Mouse (Mus musculus): Measurements from ENCODE around the gene Trak1.

Gene Trak1

GRCm38 (mm10) chr9:121350601-121351000 lies 53.3 kb downstream of the Trak1 start:
- DNase-seq: no peak

- DNase-seq: no peak
Observed at GRCm38 (mm10) chr9:121351388-121352078, 54.2 kb downstream of the Trak1 start.

GRCm38 (mm10) chr9:121352131-121352606 lies 54.9 kb downstream of the Trak1 start:
- peak; percentile 66 for DNase-seq

GRCm38 (mm10) chr9:121352726-121353125 lies 55.4 kb downstream of the Trak1 start:
- DNase-seq: no peak

- peak; percentile 56 for DNase-seq
Observed at GRCm38 (mm10) chr9:121354792-121355390, 57.6 kb downstream of the Trak1 start.

GRCm38 (mm10) chr9:121355431-121356141 lies 58.3 kb downstream of the Trak1 start:
- peak; percentile 60 for DNase-seq

DNA sequence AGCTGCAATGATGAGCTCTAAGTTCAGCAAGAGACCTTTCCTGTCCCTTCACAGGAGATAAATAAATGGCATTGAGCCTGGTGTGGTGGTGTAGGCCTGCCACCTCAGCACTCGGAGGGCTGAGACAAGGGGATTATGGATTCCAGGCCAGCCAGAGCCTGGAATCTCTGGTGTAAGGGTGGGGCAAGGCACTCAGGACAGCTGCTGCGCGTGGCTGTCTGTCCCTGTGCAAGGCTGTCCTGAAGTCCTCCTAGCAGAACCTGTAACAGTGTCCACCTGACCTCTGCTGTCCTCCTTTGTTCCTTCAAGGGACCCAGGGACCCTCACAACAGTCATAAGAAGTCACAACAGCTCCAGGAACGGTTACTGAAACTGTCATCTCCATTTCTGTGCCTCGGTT lies 59.8 kb downstream of the Trak1 start:
- no peak for DNase-seq

GRCm38 (mm10) chr9:121357582-121358275 lies 60.4 kb downstream of the Trak1 start:
- DNase-seq: no peak

- DNase-seq: no peak
Observed at GRCm38 (mm10) chr9:121358418-121358817, 61.1 kb downstream of the Trak1 start.

DNA sequence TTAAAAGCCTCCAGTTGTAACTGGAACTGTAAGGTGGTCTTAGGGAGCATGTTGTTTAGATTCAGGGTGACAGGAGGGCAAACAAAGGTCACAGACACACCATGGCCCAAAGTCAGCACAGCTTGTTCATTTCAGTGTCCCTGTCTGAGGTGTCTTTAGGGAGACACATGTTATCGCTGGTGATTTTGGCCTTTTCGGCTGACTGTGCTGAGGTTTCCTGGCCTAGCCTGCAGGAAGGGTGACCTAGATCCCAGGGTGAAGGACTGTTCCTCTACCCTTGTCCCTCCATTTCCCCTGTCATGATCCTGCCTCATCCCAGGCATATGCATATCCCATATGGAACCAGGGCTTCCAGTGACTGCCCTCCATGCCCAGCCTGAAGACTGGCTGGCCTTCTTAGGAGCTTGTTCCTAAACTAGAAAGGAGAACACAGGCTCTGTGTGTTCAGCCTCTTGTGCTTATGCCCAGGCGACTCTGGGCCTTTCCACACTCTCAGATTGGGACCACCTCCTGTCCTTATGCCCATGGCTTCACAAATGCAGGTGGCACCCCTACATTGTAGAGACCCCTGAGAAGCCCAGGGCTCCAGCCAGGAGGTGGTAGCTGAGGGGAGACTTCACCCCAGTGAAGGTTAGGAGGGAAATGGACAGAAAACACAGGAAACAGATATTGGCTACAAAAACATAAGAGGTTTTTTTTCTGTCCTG lies 62.1 kb downstream of the Trak1 start:
- no peak for DNase-seq

DNA sequence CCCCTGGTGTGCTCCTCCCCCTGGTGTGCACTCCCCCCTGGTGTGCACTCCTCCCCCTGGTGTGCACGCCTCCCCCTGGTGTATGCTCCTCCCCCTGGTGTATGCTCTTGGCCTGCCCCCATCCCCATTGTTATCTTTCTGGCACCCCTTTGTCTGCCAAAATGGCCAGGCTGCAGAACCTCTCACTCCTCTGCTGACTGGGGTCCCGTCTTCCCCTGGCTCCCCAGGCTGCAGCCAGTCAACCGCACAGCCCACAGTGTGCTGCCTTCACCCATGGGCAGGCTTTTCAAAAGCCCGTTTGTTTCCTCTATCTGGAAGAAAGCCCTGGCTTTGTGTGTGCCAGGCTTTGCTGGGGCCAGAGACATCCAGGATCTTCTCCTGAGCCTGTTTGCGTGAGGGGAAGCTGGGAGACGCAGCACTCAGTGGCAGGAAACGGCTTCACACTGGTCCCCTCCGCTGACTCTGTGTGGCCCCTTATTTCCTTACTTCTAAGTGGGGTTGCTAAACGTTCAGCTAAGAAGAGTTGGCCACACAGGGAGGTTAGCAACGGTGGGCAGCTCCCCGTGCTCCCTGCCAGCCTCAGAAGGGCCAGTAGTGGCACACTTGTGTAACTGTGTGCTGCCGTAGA lies 63.1 kb downstream of the Trak1 start:
- no peak for DNase-seq

- no peak for DNase-seq
Observed at GRCm38 (mm10) chr9:121361010-121361409, 63.7 kb downstream of the Trak1 start.

GRCm38 (mm10) chr9:121363932-121364331 lies 66.6 kb downstream of the Trak1 start:
- DNase-seq: no peak

DNA sequence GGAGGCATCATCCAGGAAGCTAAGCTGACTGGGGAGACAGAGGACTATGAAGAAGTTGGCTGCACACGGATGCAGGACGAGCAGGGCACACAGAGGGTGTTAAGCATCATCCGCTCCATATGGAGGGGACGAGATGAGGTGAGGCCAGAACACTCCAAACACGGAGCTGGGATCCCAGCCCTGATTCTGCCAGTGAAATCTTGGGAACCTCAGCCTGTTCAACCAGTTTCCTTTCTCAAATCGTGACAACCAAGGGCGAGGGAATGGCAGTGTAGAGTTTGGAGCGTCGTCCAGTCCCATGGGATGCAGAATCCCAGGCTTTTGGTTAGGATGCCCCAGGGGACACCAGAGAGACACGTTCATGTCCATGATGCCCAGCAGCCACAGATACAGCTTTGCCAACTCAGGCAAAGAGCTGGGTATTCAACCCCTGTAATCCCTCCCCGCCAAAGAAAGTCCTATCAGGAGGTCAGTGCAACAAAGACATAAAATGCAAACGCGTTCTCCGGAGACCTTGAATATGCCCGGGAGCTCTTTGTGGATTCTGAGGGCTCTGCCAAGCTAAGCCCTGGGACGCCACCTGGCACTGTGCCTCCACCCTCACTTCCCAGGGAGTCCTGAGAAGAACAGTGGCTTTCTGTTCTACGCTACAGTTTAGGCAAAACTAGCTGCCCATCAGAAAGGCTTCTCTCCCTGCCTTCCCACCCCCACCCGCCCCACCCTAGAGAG lies 69.0 kb downstream of the Trak1 start:
- DNase-seq: no peak

GRCm38 (mm10) chr9:121366864-121367245 lies 69.6 kb downstream of the Trak1 start:
- DNase-seq: no peak

- DNase-seq: no peak
Observed at GRCm38 (mm10) chr9:121369573-121369972, 72.3 kb downstream of the Trak1 start.

DNA sequence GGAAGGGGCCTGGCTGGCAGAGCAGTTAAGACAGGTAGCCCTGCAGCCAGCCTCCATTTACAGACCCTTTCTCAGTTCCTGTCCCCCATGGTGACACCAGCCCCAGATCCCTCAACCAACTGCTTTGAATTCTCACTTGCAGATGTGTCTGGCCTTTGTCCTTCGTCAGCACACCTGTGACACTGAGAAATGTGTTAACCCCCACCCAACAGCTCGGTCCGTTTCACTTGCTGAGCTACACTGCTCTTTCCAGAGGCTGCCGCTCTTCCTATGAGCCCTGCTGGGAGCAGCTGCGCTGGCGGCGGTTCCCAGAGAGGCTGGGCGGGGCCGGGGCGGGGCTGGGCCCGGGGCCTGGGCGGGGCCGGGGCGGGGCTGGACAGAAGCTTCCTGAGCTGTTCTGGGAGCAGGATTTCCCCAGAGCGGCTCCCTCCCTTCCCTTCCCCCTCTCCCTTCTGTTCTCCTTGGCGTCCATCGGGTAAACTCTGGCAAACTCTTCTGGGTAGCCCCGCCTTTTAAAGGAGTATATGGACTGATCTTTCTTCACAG lies 74.1 kb downstream of the Trak1 start:
- DNase-seq: peak; percentile 93

GRCm38 (mm10) chr9:121371946-121372646 lies 74.8 kb downstream of the Trak1 start:
- DNase-seq: no peak

DNA sequence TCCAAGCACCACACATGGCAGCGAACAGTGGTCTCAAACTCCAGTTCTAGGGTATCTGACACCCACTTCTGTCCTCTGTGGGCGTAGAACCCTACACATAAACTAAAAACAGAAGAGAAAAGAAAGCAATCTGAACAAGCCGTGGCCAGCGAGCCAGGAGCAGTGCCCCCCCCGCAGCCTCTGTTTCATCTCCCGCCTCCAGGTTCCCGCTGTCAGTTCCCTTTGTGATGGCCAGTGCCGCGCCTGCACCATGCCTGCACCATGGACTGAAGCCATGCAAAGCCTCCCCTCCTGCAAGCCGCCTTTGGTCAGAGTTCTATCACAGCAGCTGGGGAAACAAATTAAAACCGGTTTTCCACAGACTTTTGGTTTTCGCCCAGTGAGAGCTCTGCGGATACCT lies 75.8 kb downstream of the Trak1 start:
- DNase-seq: no peak

DNA sequence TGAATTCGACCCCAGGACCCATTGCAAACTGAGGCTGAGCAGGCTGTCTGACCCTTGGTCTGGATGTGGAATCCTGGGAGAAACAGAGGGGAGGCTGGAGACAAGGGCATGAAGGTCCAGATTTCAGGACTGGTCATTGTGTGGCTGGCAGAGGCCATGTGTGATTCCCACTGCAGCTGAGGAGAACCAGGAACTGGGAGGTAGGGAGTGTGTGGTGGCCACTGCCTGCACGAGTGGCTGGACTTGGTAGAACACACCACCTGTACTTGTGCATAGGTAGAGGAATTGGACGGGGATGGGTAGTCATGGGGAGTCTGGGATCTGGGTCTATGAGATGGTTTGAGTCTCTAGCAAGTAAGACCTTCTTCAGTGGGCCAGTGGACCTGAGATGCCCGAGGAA lies 76.2 kb downstream of the Trak1 start:
- DNase-seq: no peak
